Mouse (Mus musculus) bone marrow macrophage, adult 2 months (primary cell): Measurements from ENCODE around the gene Tmem175. TPM values are rescaled to one million over a fixed set of nuclear protein-coding genes. Genes with fewer than 3 reads are reported as not detected.
A peak's percentile ranks its signal among the peaks of the same experiment; 100 is the strongest.

Experiments used
- H3K27ac ChIP-seq: 2 replicates; pipeline ENCODE4 v1.5.1; 2012; ENCODE audit warnings: low read depth, low read length; ENCODE audit not compliant: insufficient read depth
- H3K4me1 ChIP-seq: 2 replicates; pipeline ENCODE4 v1.6.1; 2012; ENCODE audit warnings: low read length; ENCODE audit not compliant: control insufficient read depth, insufficient read depth
- H3K4me3 ChIP-seq: 2 replicates; pipeline ENCODE4 v1.5.1; 2012; ENCODE audit warnings: mild to moderate bottlenecking, low read length, moderate library complexity; ENCODE audit not compliant: insufficient read depth
- CTCF ChIP-seq: IDR thresholded peaks from 2 replicates; pipeline ENCODE4 v1.5.1; 2012; ENCODE audit warnings: low read depth, mild to moderate bottlenecking, low read length, moderate library complexity
- POLR2A ChIP-seq: IDR thresholded peaks from 2 replicates; pipeline ENCODE4 v1.6.1; 2012; ENCODE audit warnings: mild to moderate bottlenecking, low read depth, low read length, borderline replicate concordance
- polyA plus RNA-seq: library from polyadenylated mRNA; stranded (reverse); fragments of >200 nt; gene quantifications from 2 replicates; pipeline ENCODE4 v1.2.4, GENCODE M21; 2012; ENCODE audit not compliant: missing spikeins, insufficient read depth, insufficient read length

Tmem175 gene
- polyA plus RNA-seq, 1 experiment: 40.7 TPM

DNA sequence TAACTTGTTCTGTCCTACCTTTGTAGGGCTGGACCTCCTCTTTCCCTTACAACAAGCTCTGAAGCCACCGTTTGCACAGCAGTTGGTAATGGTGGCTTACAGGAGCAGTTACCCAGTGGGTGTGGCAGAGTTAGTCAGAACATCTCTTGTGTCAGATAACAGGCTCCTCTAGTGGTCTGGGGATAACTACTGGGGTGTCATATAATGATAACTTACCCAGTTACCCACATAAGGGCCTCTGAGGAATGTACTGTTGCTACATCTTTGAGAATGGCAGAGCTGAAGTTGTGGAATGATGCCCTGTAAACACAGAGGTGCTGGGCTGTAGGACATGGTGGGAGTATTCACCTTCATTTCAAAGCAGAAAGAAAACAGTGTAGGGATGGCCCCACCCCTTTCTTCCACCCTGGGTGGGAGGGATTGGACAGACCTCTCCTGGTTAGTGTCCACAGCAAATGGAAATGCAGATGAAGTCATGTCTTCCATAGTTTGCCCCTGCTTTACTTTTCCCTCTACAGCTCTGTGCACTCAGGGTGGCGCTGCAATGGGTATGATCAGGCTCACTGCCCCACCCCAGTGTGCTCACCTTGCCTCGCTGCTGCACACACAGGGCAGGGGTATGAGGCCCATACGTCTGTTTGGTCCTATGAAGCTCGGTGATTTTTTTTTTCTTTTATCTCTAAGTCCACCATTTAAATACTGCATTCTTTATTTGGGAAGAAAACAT, 47.4 kb downstream of the Tmem175 start:
- no peak overlapping the region for H3K27ac ChIP-seq
- H3K4me1 ChIP-seq: peaks cover 5% of the 10 kb centered on the region; the same call in 1 of the 2 replicates
- TF ChIP-seq CTCF (no peak), POLR2A (no peak)
- H3K4me3 ChIP-seq: no peak overlapping the region

DNA sequence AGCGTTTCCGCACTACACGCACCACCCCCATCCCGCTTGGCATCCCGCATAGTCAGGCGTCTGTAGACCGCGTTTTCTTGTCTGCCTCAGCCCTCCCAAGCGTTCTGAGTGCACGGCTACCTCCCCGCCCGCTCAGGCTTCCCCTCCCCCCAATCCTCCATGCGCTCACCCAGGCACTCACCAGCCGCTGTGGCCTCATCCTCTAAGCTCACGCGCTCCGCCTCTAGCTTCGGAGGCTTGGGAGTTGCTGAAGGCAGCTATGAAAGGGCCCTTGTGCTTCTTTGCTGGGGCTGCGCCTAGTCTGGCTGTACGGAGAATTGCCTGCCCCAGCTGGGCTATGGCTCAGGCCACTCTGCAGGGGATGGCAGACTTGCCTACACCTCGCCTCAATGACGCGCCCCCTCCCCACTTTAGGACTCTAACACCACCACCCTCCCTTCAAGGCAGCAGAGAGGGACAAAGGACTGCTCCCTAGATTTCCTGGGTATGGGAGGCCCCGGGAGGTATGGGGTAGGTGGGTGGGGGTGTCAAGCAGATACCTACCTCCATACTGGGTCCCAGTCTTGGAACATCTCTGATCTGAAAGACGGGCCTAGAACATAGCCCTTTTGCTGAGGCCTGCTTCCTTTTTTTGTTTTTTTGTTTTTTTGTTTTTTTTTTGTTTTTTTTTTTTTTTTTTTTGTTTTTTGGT, 48.2 kb downstream of the Tmem175 start:
- H3K4me1 ChIP-seq: peaks cover 5% of the 10 kb centered on the region; the same call in 1 of the 2 replicates
- H3K4me3 ChIP-seq: no peak overlapping the region
- H3K27ac ChIP-seq: no peak overlapping the region
- TF ChIP-seq POLR2A (no peak), CTCF (no peak)

DNA sequence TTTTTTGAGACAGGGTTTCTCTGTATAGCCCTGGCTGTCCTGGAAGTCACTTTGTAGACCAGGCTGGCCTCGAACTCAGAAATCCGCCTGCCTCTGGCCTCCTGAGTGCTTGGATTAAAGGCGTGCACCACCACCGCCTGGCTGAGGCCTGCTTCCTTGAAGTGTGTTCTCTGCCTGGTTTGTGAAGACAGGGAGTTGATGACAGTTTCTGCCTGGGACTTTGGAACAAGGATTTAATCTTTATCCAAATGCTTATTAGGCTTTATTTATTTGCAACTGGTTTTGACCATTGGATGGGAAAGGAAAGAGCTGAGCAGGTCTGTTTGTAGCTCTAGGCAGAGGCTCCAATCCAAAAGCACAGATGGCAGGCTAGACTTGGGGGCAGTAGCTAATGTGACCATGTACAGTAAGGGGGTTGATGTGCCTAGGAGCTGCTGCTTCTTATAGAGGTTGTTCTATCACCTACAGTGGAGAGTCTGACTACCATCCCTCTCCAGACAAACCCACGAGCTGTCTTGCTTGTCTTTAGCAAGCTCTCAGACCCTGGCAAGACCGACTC, 48.8 kb downstream of the Tmem175 start:
- Histone ChIP-seq H3K4me1 (peaks cover 4% of the 10 kb centered on the region; the same call in 1 of the 2 replicates), H3K4me3 (no peak overlapping the region)

DNA sequence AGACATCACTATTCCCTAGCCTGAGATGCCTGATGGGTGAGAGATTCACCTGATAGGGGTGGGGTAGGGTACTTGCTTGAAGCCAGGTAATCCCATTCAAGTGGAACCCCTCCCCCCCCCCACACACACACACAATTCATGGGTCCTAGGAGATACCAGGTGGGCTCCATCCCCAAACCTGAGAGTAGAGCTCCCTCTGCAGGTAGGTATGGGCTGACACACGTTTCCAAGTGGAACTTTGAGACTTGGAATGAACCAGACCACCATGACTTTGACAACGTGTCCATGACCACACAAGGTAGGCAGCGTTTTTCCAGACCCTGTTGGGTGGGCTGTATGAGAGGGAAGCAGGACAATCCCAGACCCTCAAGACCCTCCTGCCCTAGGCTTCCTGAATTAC, 50.3 kb downstream of the Tmem175 start:
- Histone ChIP-seq H3K4me3 (no peak overlapping the region), H3K27ac (no peak overlapping the region), H3K4me1 (no peaks in the 10 kb centered on the region)
- no peak for TF ChIP-seq POLR2A
- TF ChIP-seq CTCF: peak; percentile 29; the same call in 1 of the 2 replicates

More for the DNA sequence above, 48.8 kb downstream of the Tmem175 start:
- TF ChIP-seq CTCF (no peak), POLR2A (no peak)
- no peak overlapping the region for H3K27ac ChIP-seq

DNA sequence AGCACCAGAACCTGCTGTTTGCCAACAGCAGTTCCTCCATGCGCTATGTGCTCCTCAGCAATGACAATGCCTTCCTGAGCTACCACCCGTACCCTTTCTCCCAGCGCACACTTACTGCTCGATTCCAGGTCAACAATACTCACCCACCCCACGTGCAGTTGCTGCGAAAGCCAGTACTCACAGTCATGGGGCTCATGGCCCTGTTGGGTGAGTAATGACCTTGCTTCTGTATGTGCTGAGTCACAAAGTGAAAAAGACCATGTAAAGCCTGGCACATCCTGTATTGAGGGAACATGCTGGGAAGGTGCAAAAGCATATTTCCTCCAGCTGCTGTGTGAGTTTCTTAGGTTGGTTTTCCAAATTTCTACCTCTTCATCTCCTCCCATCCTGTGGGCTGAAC, 51.3 kb downstream of the Tmem175 start:
- Histone ChIP-seq H3K27ac (no peak overlapping the region), H3K4me3 (no peak overlapping the region), H3K4me1 (no peaks in the 10 kb centered on the region)
- TF ChIP-seq CTCF (no peak), POLR2A (no peak)

DNA sequence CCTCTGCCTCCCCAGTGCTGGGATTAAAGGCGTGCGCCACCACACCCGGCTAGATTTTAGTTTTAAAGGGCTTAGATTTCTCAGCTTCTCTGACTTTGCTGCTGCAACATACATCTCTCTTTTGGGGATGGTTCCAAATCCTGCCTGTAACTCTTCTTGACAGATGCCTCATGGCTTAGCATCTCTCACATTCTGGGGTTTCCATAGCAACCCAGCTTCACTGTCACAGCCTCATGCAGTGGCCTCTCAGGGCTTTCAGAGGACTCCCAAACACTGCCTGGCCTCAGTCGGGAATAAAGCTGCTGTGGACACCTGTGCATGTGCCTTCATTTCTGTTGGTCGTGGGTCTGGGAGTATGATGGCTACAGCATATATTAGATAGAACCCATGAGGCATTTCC, 59.5 kb downstream of the Tmem175 start:
- TF ChIP-seq CTCF (no peak), POLR2A (no peak)
- no peak overlapping the region for H3K4me3 ChIP-seq
- peaks cover 5% of the 10 kb centered on the region; the same call in 1 of the 2 replicates for H3K4me1 ChIP-seq
- H3K27ac ChIP-seq: no peak overlapping the region

DNA sequence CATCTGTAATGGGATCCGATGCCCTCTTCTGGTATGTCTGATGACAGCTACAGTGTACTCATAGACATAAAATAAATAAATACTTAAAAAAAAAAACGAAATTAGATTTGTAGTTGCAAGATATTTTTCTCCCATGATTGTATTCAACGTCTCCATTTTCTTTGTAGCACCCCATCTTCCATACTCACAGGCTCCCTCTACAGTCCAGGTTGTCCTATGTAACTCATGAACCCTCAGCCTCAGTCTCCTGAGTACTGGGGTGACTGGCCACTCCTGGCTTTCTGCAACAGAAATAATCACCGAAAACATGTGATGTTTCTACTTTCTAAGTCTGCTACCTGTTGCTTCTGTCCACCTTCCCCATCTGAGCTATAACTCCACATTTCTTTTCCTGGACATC, 61.6 kb downstream of the Tmem175 start:
- H3K27ac ChIP-seq: no peak overlapping the region
- peaks cover 5% of the 10 kb centered on the region; the same call in 1 of the 2 replicates for H3K4me1 ChIP-seq
- no peak for TF ChIP-seq CTCF
- TF ChIP-seq POLR2A: no peak
- H3K4me3 ChIP-seq: no peak overlapping the region

DNA sequence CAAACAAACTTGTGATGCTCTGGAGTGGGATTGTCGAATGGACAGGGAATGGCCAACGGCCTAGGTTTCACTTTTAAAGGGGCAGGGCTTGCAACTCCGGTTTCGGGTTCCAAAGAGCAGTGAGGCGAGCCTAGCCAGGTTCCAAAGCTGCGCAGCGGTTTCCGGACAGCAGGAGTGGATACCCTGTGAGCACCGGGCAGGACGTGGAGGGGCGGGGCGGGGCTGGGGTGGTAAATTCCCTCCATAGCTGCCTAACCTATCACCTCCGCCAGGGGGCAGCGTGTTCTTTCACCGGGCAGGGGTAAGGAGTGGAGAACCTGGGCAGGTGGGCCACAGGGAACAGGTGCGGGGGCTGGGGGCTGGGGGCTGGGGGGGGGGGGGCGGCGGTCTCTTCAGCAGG, 62.7 kb downstream of the Tmem175 start, which contains the start of gene Fgfrl1:
Gene Fgfrl1, plus strand, starts transcription at position 112 of the 400 bp plus-strand sequence.
- TF ChIP-seq CTCF (no peak; the same call in none of the 2 replicates), POLR2A (no peak)

DNA sequence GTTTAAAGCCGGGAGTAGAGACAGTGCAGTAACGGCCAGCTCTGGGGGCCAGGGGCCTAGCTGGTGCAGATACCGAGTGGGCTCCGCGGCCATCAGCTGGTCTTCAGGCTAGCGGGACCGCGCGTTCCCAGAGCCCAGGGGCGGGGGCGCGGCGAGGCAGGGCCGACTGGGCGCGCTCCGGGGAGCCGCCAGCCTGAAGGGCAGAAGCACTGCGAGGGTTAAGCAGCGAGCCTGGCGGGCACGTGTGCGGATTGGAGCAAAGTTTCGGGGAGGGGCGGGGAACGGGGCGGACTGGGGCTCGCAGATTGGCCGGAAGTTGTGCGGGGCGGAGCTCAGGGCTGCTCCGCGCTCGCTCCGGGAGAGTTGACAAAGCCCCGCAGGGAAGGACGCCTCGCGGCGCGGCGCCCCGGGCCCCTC, 64.3 kb downstream of the Tmem175 start:
- peak overlapping the region; percentile 80 for H3K4me3 ChIP-seq
- no peak overlapping the region for H3K27ac ChIP-seq
- TF ChIP-seq CTCF: no peak
- no peak for TF ChIP-seq POLR2A
- H3K4me1 ChIP-seq: peaks cover 5% of the 10 kb centered on the region; the same call in 1 of the 2 replicates

More for the DNA sequence above, 62.7 kb downstream of the Tmem175 start, which contains the start of gene Fgfrl1:
- Histone ChIP-seq H3K27ac (no peak within 1 kb of the TSS), H3K4me1 (peaks cover 5% of the 10 kb centered on the region; the same call in 1 of the 2 replicates), H3K4me3 (peak within 1 kb of the TSS; percentile 50)
